Mouse (Mus musculus): ENCODE data around the gene Lhfpl5.

DNA sequence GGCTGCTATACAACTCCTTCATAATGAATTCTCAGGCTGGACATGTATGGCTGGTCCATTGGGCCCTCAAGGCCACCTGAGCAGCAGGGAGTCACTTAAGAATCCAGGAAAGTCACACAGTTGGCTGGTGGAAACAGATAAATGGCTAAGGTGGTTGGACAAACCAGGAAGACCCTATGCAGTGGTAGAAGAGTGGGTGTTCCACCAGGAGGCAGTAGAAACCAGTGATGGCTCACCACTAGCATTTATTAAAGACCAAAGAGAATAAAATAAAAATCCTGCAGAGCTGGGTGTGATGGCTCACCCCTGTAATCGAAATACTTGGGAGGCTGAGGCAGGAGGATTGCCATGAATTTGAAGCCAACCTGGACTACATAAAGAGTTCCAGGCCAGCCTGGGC is 28.5 kb upstream of the Lhfpl5 start:
- peak; percentile 64 for TF ChIP-seq CTCF (IDR thresholded peaks at IDR 0.05)
- no peak for TF ChIP-seq EP300 (IDR thresholded peaks at IDR 0.05; ENCODE audit: insufficient read depth, low read depth, low read length)

Data from heart, adult 2 months (tissue).